Mouse (Mus musculus): Measurements from ENCODE around the gene Usp39.

DNA sequence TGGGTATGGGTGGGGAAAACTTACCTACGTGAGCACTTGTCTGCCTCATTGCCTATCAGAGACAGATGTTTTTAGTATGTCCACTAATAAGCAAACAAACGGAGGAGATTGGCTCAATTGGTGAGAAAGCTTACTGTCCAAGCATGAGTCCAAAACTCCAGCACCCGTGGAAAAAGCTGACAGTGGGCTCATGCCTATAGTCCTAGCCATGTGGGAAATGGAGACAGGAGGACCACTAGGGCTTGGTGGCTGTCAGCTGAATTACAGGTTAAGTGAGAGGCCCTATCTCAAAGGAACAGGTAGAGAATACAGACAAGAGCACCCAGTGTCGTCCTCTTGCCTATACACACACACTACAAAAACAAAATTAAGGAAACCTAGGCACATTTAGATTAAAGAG is 1.3 kb upstream of the Usp39 start:
- TF ChIP-seq POLR2A (IDR thresholded peaks at IDR 0.05; ENCODE audit: extremely low read depth, insufficient read depth, low read length) (no peak), CTCF (IDR thresholded peaks at IDR 0.05; ENCODE audit: extremely low read depth, insufficient read depth, low read length) (no peak)
